Mouse (Mus musculus): ENCODE measurements around the gene Iqcn. TPM values are rescaled to one million over a fixed set of nuclear protein-coding genes. Genes with fewer than 3 reads are reported as not detected.

Gene Iqcn
- polyA plus RNA-seq, 1 experiment from 2014 or later = not detected

- DNase-seq (ENCODE audit: low spot score) = no peak
- no peak overlapping the region for H3K4me3 ChIP-seq (ENCODE audit: low read depth, low read length)
- no peak for ATAC-seq (replicated peaks; ENCODE audit: low FRiP score)
- no peak overlapping the region for H3K9ac ChIP-seq (ENCODE audit: low read depth, low read length)
- H3K36me3 ChIP-seq (ENCODE audit: control insufficient read depth, insufficient read depth, low read length) = no peaks in the 10 kb centered on the region
- 60% methylated on average over 2 of the region's 2 CpGs for WGBS
- peaks cover 2% of the 10 kb centered on the region; the same call in 1 of the 2 replicates for H3K27me3 ChIP-seq (replicated peaks; ENCODE audit: control insufficient read depth, insufficient read depth, low read length)
- no peak overlapping the region for H3K27ac ChIP-seq (ENCODE audit: low read depth, low read length)
- no peaks in the 10 kb centered on the region; the same call in 1 of the 2 replicates for H3K4me1 ChIP-seq (replicated peaks; ENCODE audit: control insufficient read depth, insufficient read depth, low read length)
- H3K9me3 ChIP-seq (ENCODE audit: control insufficient read depth, low read length) = no peaks in the 10 kb centered on the region
- no peak overlapping the region for H3K4me2 ChIP-seq
Measured at GRCm38 (mm10) chr8:70715086-70715485, 11.8 kb downstream of the Iqcn start.

- Histone ChIP-seq H3K9ac (ENCODE audit: low read depth, low read length) (no peak overlapping the region), H3K4me1 (replicated peaks; ENCODE audit: control insufficient read depth, insufficient read depth, low read length) (no peaks in the 10 kb centered on the region; the same call in 1 of the 2 replicates), H3K27ac (ENCODE audit: low read depth, low read length) (no peak overlapping the region), H3K36me3 (ENCODE audit: control insufficient read depth, insufficient read depth, low read length) (no peaks in the 10 kb centered on the region), H3K9me3 (ENCODE audit: control insufficient read depth, low read length) (no peaks in the 10 kb centered on the region), H3K4me3 (ENCODE audit: low read depth, low read length) (no peak overlapping the region), H3K4me2 (no peak overlapping the region), H3K27me3 (replicated peaks; ENCODE audit: control insufficient read depth, insufficient read depth, low read length) (peaks cover 2% of the 10 kb centered on the region; the same call in 1 of the 2 replicates)
- no peak for ATAC-seq (replicated peaks; ENCODE audit: low FRiP score)
- DNase-seq (ENCODE audit: low spot score) = no peak
- WGBS = 74% methylated on average over 40 of the region's 40 CpGs
Measured at GRCm38 (mm10) chr8:70716521-70717400, 13.5 kb downstream of the Iqcn start.

GRCm38 (mm10) chr8:70718297-70718696 is 15.0 kb downstream of the Iqcn start, which contains the start of gene Gm3336:
TSS of gene Gm3336 (plus strand) at chr8:70718543.
- ATAC-seq (replicated peaks; ENCODE audit: low FRiP score) (peak; percentile 32; the same call in 1 of the 2 replicates), DNase-seq (ENCODE audit: low spot score) (peak; percentile 61)
- H3K36me3 ChIP-seq (ENCODE audit: control insufficient read depth, insufficient read depth, low read length) = no peaks in the 10 kb centered on the region
- no peaks in the 10 kb centered on the region for H3K9me3 ChIP-seq (ENCODE audit: control insufficient read depth, low read length)
- no peaks in the 10 kb centered on the region; the same call in 1 of the 2 replicates for H3K4me1 ChIP-seq (replicated peaks; ENCODE audit: control insufficient read depth, insufficient read depth, low read length)
- H3K9ac ChIP-seq (ENCODE audit: low read depth, low read length) = no peak within 1 kb of the TSS
- H3K27me3 ChIP-seq (replicated peaks; ENCODE audit: control insufficient read depth, insufficient read depth, low read length) = peaks cover 2% of the 10 kb centered on the region; the same call in 1 of the 2 replicates
- H3K27ac ChIP-seq (ENCODE audit: low read depth, low read length) = no peak within 1 kb of the TSS
- 1% methylated on average over 19 of the region's 19 CpGs for WGBS
- H3K4me3 ChIP-seq (ENCODE audit: low read depth, low read length) = no peak within 1 kb of the TSS; the same call in 1 of the 2 replicates
- peak within 1 kb of the TSS; percentile 19; the same call in 1 of the 2 replicates for H3K4me2 ChIP-seq

- Histone ChIP-seq H3K9ac (ENCODE audit: low read depth, low read length) (no peak overlapping the region; the same call in 1 of the 2 replicates), H3K27me3 (replicated peaks; ENCODE audit: control insufficient read depth, insufficient read depth, low read length) (peaks cover 2% of the 10 kb centered on the region; the same call in 1 of the 2 replicates)
Measured at GRCm38 (mm10) chr8:70719796-70720270, 16.6 kb downstream of the Iqcn start.

GRCm38 (mm10) chr8:70720739-70721138 is 17.5 kb downstream of the Iqcn start:
- peaks cover 3% of the 10 kb centered on the region for H3K27me3 ChIP-seq (replicated peaks; ENCODE audit: control insufficient read depth, insufficient read depth, low read length)
- H3K4me1 ChIP-seq (replicated peaks; ENCODE audit: control insufficient read depth, insufficient read depth, low read length) = no peaks in the 10 kb centered on the region; the same call in 1 of the 2 replicates
- DNase-seq (ENCODE audit: low spot score) = peak; percentile 65
- no peaks in the 10 kb centered on the region for H3K9me3 ChIP-seq (ENCODE audit: control insufficient read depth, low read length)
- no peak overlapping the region for H3K9ac ChIP-seq (ENCODE audit: low read depth, low read length)
- 7% methylated on average over 3 of the region's 3 CpGs for WGBS
- no peak overlapping the region for H3K27ac ChIP-seq (ENCODE audit: low read depth, low read length)
- H3K36me3 ChIP-seq (ENCODE audit: control insufficient read depth, insufficient read depth, low read length) = no peaks in the 10 kb centered on the region
- no peak for ATAC-seq (replicated peaks; ENCODE audit: low FRiP score)
- no peak overlapping the region for H3K4me3 ChIP-seq (ENCODE audit: low read depth, low read length)
- no peak overlapping the region for H3K4me2 ChIP-seq

More at GRCm38 (mm10) chr8:70719796-70720270, 16.6 kb downstream of the Iqcn start:
- no peaks in the 10 kb centered on the region; the same call in 1 of the 2 replicates for H3K4me1 ChIP-seq (replicated peaks; ENCODE audit: control insufficient read depth, insufficient read depth, low read length)
- H3K36me3 ChIP-seq (ENCODE audit: control insufficient read depth, insufficient read depth, low read length) = no peaks in the 10 kb centered on the region
- ATAC-seq (replicated peaks; ENCODE audit: low FRiP score) = no peak
- no peak overlapping the region for H3K4me2 ChIP-seq
- H3K4me3 ChIP-seq (ENCODE audit: low read depth, low read length) = no peak overlapping the region
- no peak overlapping the region for H3K27ac ChIP-seq (ENCODE audit: low read depth, low read length)
- no peak for DNase-seq (ENCODE audit: low spot score)
- WGBS = 46% methylated on average over 9 of the region's 9 CpGs
- H3K9me3 ChIP-seq (ENCODE audit: control insufficient read depth, low read length) = no peaks in the 10 kb centered on the region

- Histone ChIP-seq H3K9me3 (ENCODE audit: control insufficient read depth, low read length) (no peaks in the 10 kb centered on the region), H3K4me2 (no peak overlapping the region), H3K27me3 (replicated peaks; ENCODE audit: control insufficient read depth, insufficient read depth, low read length) (peaks cover 12% of the 10 kb centered on the region), H3K4me3 (ENCODE audit: low read depth, low read length) (no peak overlapping the region), H3K9ac (ENCODE audit: low read depth, low read length) (no peak overlapping the region), H3K27ac (ENCODE audit: low read depth, low read length) (no peak overlapping the region), H3K36me3 (ENCODE audit: control insufficient read depth, insufficient read depth, low read length) (no peaks in the 10 kb centered on the region), H3K4me1 (replicated peaks; ENCODE audit: control insufficient read depth, insufficient read depth, low read length) (no peaks in the 10 kb centered on the region; the same call in 1 of the 2 replicates)
- 79% methylated on average over 8 of the region's 8 CpGs for WGBS
- ATAC-seq (replicated peaks; ENCODE audit: low FRiP score) (no peak), DNase-seq (ENCODE audit: low spot score) (no peak)
Measured at GRCm38 (mm10) chr8:70721601-70722000, 18.3 kb downstream of the Iqcn start.

- DNase-seq (ENCODE audit: low spot score) = no peak
- Histone ChIP-seq H3K4me3 (ENCODE audit: low read depth, low read length) (no peak within 1 kb of the TSS), H3K4me1 (replicated peaks; ENCODE audit: control insufficient read depth, insufficient read depth, low read length) (no peaks in the 10 kb centered on the region), H3K4me2 (peak within 1 kb of the TSS; percentile 22), H3K27me3 (replicated peaks; ENCODE audit: control insufficient read depth, insufficient read depth, low read length) (peaks cover 25% of the 10 kb centered on the region), H3K36me3 (ENCODE audit: control insufficient read depth, insufficient read depth, low read length) (no peaks in the 10 kb centered on the region), H3K9me3 (ENCODE audit: control insufficient read depth, low read length) (no peaks in the 10 kb centered on the region), H3K27ac (ENCODE audit: low read depth, low read length) (peak within 1 kb of the TSS; percentile 49), H3K9ac (ENCODE audit: low read depth, low read length) (no peak within 1 kb of the TSS)
- WGBS = 54% methylated on average over 7 of the region's 7 CpGs
- peak; percentile 29; the same call in 1 of the 2 replicates for ATAC-seq (replicated peaks; ENCODE audit: low FRiP score)
Measured at GRCm38 (mm10) chr8:70723486-70724210, 20.4 kb downstream of the Iqcn start, which contains the start of gene Pde4c. TSS of gene Pde4c (plus strand) at chr8:70723720.

- WGBS = 74% methylated on average over 12 of the region's 12 CpGs
- Histone ChIP-seq H3K4me3 (ENCODE audit: low read depth, low read length) (no peak overlapping the region), H3K9me3 (ENCODE audit: control insufficient read depth, low read length) (no peaks in the 10 kb centered on the region), H3K9ac (ENCODE audit: low read depth, low read length) (no peak overlapping the region), H3K4me2 (peak overlapping the region; percentile 16; the same call in 1 of the 2 replicates), H3K27me3 (replicated peaks; ENCODE audit: control insufficient read depth, insufficient read depth, low read length) (peaks cover 30% of the 10 kb centered on the region), H3K4me1 (replicated peaks; ENCODE audit: control insufficient read depth, insufficient read depth, low read length) (no peaks in the 10 kb centered on the region), H3K36me3 (ENCODE audit: control insufficient read depth, insufficient read depth, low read length) (no peaks in the 10 kb centered on the region), H3K27ac (ENCODE audit: low read depth, low read length) (peak overlapping the region; percentile 49)
- ATAC-seq (replicated peaks; ENCODE audit: low FRiP score) = no peak
- DNase-seq (ENCODE audit: low spot score) = no peak
Measured at GRCm38 (mm10) chr8:70724216-70724615, 21.0 kb downstream of the Iqcn start.

All from liver, embryonic 11.5 days (tissue).